ENCODE assay signal across 26 mouse cellular contexts in genomic region chr12:118156986-118157385, GRCm38 (mm10). TPM values are rescaled to one million over a fixed set of nuclear protein-coding genes. Genes with fewer than 3 reads are reported as not detected.
"Had no signal": no experiment of that assay in that cellular context is flagged by ENCODE, and none has a peak within 500 bp of the region (broad histone marks: within the 10 kb centered on the region; RNA-seq: fewer than 3 reads in every experiment).

No protein-coding gene starts in this region.

- H3K4me3 ChIP-seq: gastrocnemius, adult 2 months; heart, embryonic 10.5 days; heart, embryonic 12.5 days; hindbrain, embryonic 10.5 days; hindbrain, embryonic 12.5 days; intestine, embryonic 15.5 days; layer of hippocampus, adult 2 months; left cerebral cortex, adult 2 months; limb, embryonic 10.5 days; limb, embryonic 12.5 days; liver, embryonic 13.5 days; liver, embryonic 15.5 days had no signal

- H3K27me3 ChIP-seq: heart, embryonic 12.5 days; hindbrain, embryonic 12.5 days; intestine, embryonic 15.5 days; limb, embryonic 12.5 days; liver, embryonic 13.5 days; liver, embryonic 15.5 days had no signal

- DNase-seq: gastrocnemius, adult 2 months; gastrocnemius, postnatal 10 days; gastrocnemius, postnatal 25 days; heart, adult 18-20 months; heart, postnatal 10 days; heart, postnatal 4 days; kidney, postnatal 25 days; liver; liver, embryonic 13.5 days had no signal

- ATAC-seq: hindbrain, embryonic 16.5 days; inflammation-experienced regulatory T-cells, adult 6 months; intestine, embryonic 15.5 days; intestine, postnatal 0 days had no signal

- H3K27ac ChIP-seq: gastrocnemius, adult 2 months; heart, embryonic 10.5 days; hindbrain, embryonic 10.5 days; hindbrain, embryonic 12.5 days; hindbrain, embryonic 14.5 days; intestine, embryonic 15.5 days; kidney, postnatal 0 days; layer of hippocampus, adult 2 months; left cerebral cortex, adult 2 months; limb, embryonic 10.5 days; limb, embryonic 12.5 days; liver, embryonic 13.5 days; liver, embryonic 15.5 days had no signal

- H3K36me3 ChIP-seq: heart, embryonic 10.5 days; heart, embryonic 12.5 days; hindbrain, embryonic 10.5 days; hindbrain, embryonic 12.5 days; intestine, embryonic 15.5 days; limb, embryonic 10.5 days; limb, embryonic 12.5 days; liver, embryonic 13.5 days; liver, embryonic 15.5 days had no signal

- H3K4me1 ChIP-seq: heart, embryonic 10.5 days; heart, embryonic 12.5 days; hindbrain, embryonic 10.5 days; hindbrain, embryonic 12.5 days; intestine, embryonic 15.5 days; limb, embryonic 10.5 days; limb, embryonic 12.5 days; liver, embryonic 13.5 days; liver, embryonic 15.5 days had no signal

- H3K9ac ChIP-seq: heart, embryonic 12.5 days; hindbrain, embryonic 12.5 days; hindbrain, embryonic 14.5 days; intestine, embryonic 15.5 days; limb, embryonic 12.5 days; liver, embryonic 13.5 days; liver, embryonic 15.5 days had no signal

- H3K9me3 ChIP-seq: heart, embryonic 10.5 days; heart, embryonic 12.5 days; hindbrain, embryonic 10.5 days; hindbrain, embryonic 12.5 days; intestine, embryonic 15.5 days; limb, embryonic 10.5 days; limb, embryonic 12.5 days; liver, embryonic 13.5 days; liver, embryonic 15.5 days had no signal

- H3K4me2 ChIP-seq: heart, embryonic 12.5 days; hindbrain, embryonic 12.5 days; hindbrain, embryonic 14.5 days; intestine, embryonic 15.5 days; limb, embryonic 12.5 days; liver, embryonic 11.5 days; liver, embryonic 13.5 days; liver, embryonic 15.5 days had no signal

RNA-seq across cellular contexts. Expression of gene Dnah11, which starts 41.9 kb away (rescaled TPM):
- polyA plus RNA-seq: heart, embryonic 14.5 days had no signal
